Mouse (Mus musculus) liver, embryonic 14.5 days (tissue): ENCODE measurements around the gene Dagla.

ENCODE experiments used
- CTCF ChIP-seq: IDR thresholded peaks from 2 replicates; pipeline ENCODE4 v1.5.1; 2016; ENCODE audit warnings: antibody characterized with exemption, low read depth, control low read depth
- EP300 ChIP-seq: IDR thresholded peaks from 2 replicates; pipeline ENCODE4 v1.6.1; 2016; ENCODE audit warnings: antibody characterized with exemption, low read depth

DNA sequence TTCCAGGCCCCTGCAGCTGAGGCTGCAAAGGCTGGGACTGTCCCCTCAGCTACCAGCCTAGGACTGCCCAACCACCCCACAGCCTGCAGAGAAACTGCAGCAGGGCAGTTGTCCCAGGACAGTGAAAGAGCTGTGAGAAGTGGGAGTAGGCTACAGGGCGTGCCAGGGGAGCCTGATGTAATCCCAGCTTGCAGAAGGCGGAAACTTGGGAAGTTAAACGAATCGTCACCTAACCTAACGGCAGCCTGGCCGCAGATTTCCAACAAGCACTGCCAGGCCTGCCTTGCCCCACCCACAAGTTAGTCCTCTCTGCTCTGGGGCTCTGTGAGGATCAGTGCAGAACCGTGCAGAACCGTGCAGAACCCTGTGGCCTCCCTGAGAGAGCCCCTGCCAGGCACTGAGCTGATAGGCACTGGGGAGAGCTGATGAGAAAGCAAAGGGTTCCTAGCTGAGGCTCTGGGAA is 7.6 kb downstream of the Dagla start:
- TF ChIP-seq CTCF (no peak), EP300 (no peak)
